Mouse (Mus musculus): ENCODE measurements around the gene Zbp1. TPM values are rescaled to one million over a fixed set of nuclear protein-coding genes. Genes with fewer than 3 reads are reported as not detected.

Gene Zbp1
- polyA plus RNA-seq, 2 experiments, result 0.33 to 0.69 TPM

GRCm38 (mm10) chr2:173159354-173160311 is 59.1 kb downstream of the Zbp1 start:
- Histone ChIP-seq H3K27me3 (ENCODE audit: control insufficient read depth, insufficient read depth, low read length) (no peaks in the 10 kb centered on the region), H3K9ac (ENCODE audit: low read depth, low read length, severe bottlenecking) (no peak overlapping the region), H3K4me3 (replicated peaks; ENCODE audit: low read length) (no peak overlapping the region), H3K4me2 (replicated peaks; ENCODE audit: low read depth, low read length, severe bottlenecking) (no peak overlapping the region; the same call in 1 of the 2 replicates), H3K4me1 (ENCODE audit: control insufficient read depth, insufficient read depth, low read length) (peaks cover 11% of the 10 kb centered on the region), H3K9me3 (ENCODE audit: control insufficient read depth, low read length) (no peaks in the 10 kb centered on the region), H3K27ac (replicated peaks; ENCODE audit: low read depth, low read length) (peak overlapping the region; percentile 72), H3K36me3 (ENCODE audit: control insufficient read depth, insufficient read depth, low read length) (no peaks in the 10 kb centered on the region)
- DNase-seq (ENCODE audit: low spot score) (peak; percentile 90), ATAC-seq (ENCODE audit: low FRiP score, low read depth) (peak; percentile 90)
- TF ChIP-seq POLR2A (IDR thresholded peaks at IDR 0.05; ENCODE audit: borderline replicate concordance, extremely low read depth, insufficient read depth, insufficient read length), result no peak
- WGBS, result 22% methylated on average over 24 of the region's 24 CpGs

DNA sequence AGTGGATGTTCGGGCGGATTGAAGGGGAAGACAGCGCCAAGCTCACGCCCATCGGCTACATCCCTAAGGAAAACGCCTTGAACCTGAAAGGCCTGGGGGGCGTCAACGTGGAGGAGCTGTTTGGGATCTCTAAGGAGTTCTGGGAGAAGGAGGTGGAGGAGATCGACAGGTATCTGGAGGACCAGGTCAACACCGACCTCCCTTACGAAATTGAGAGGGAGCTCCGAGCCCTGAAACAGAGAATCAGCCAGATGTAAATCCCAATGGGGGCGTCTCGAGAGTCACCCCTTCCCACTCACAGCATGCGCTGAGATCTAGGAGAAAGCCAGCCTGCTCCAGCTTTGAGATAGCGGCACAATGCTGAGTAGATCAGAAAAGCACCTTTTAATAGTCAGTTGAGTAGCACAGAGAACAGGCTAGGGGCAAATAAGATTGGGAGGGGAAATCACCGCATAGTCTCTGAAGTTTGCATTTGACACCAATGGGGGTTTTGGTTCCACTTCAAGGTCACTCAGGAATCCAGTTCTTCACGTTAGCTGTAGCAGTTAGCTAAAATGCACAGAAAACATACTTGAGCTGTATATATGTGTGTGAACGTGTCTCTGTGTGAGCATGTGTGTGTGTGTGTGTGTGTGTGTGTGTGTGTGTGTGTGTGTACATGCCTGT is 60.2 kb downstream of the Zbp1 start:
- H3K27me3 ChIP-seq (ENCODE audit: control insufficient read depth, insufficient read depth, low read length), result no peaks in the 10 kb centered on the region
- DNase-seq (ENCODE audit: low spot score) (no peak), ATAC-seq (ENCODE audit: low FRiP score, low read depth) (no peak)
- H3K4me1 ChIP-seq (ENCODE audit: control insufficient read depth, insufficient read depth, low read length), result peaks cover 11% of the 10 kb centered on the region
- no peak overlapping the region; the same call in 1 of the 2 replicates for H3K27ac ChIP-seq (replicated peaks; ENCODE audit: low read depth, low read length)
- H3K9ac ChIP-seq (ENCODE audit: low read depth, low read length, severe bottlenecking), result no peak overlapping the region
- H3K4me3 ChIP-seq (replicated peaks; ENCODE audit: low read length), result no peak overlapping the region
- H3K4me2 ChIP-seq (replicated peaks; ENCODE audit: low read depth, low read length, severe bottlenecking), result no peak overlapping the region
- H3K9me3 ChIP-seq (ENCODE audit: control insufficient read depth, low read length), result no peaks in the 10 kb centered on the region
- no peak for TF ChIP-seq POLR2A (IDR thresholded peaks at IDR 0.05; ENCODE audit: borderline replicate concordance, extremely low read depth, insufficient read depth, insufficient read length)
- 82% methylated on average over 19 of the region's 19 CpGs for WGBS
- no peaks in the 10 kb centered on the region for H3K36me3 ChIP-seq (ENCODE audit: control insufficient read depth, insufficient read depth, low read length)

DNA sequence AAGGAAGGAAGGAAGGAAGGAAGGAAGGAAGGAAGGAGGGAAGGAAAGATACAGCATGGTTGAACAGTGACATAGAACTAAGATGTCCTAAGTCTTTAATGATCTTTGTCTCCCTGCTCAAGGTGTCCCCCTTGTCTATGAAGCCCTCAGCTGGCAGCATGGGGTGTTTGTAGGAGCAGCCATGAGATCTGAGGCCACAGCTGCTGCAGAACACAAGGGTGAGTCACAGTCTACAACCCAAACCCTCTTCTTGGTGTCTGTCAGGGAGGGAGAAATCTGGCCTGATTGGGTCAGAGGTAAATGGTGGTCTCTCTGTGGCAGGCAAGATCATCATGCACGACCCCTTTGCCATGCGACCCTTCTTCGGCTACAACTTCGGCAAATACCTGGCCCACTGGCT is 60.9 kb downstream of the Zbp1 start:
- Histone ChIP-seq H3K27ac (replicated peaks; ENCODE audit: low read depth, low read length) (no peak overlapping the region), H3K27me3 (ENCODE audit: control insufficient read depth, insufficient read depth, low read length) (no peaks in the 10 kb centered on the region), H3K4me2 (replicated peaks; ENCODE audit: low read depth, low read length, severe bottlenecking) (no peak overlapping the region), H3K4me3 (replicated peaks; ENCODE audit: low read length) (no peak overlapping the region), H3K9ac (ENCODE audit: low read depth, low read length, severe bottlenecking) (no peak overlapping the region), H3K4me1 (ENCODE audit: control insufficient read depth, insufficient read depth, low read length) (peaks cover 11% of the 10 kb centered on the region), H3K9me3 (ENCODE audit: control insufficient read depth, low read length) (no peaks in the 10 kb centered on the region), H3K36me3 (ENCODE audit: control insufficient read depth, insufficient read depth, low read length) (no peaks in the 10 kb centered on the region)
- 93% methylated on average over 4 of the region's 4 CpGs for WGBS
- no peak for TF ChIP-seq POLR2A (IDR thresholded peaks at IDR 0.05; ENCODE audit: borderline replicate concordance, extremely low read depth, insufficient read depth, insufficient read length)
- ATAC-seq (ENCODE audit: low FRiP score, low read depth) (no peak), DNase-seq (ENCODE audit: low spot score) (no peak)

- no peak overlapping the region for H3K27ac ChIP-seq (replicated peaks; ENCODE audit: low read depth, low read length)
- ATAC-seq (ENCODE audit: low FRiP score, low read depth) (no peak), DNase-seq (ENCODE audit: low spot score) (no peak)
- H3K36me3 ChIP-seq (ENCODE audit: control insufficient read depth, insufficient read depth, low read length), result no peaks in the 10 kb centered on the region
- TF ChIP-seq POLR2A (IDR thresholded peaks at IDR 0.05; ENCODE audit: borderline replicate concordance, extremely low read depth, insufficient read depth, insufficient read length), result no peak
- WGBS, result 62% methylated on average over 4 of the region's 4 CpGs
- H3K9ac ChIP-seq (ENCODE audit: low read depth, low read length, severe bottlenecking), result no peak overlapping the region
- H3K9me3 ChIP-seq (ENCODE audit: control insufficient read depth, low read length), result no peaks in the 10 kb centered on the region
- peaks cover 11% of the 10 kb centered on the region for H3K4me1 ChIP-seq (ENCODE audit: control insufficient read depth, insufficient read depth, low read length)
- no peak overlapping the region for H3K4me3 ChIP-seq (replicated peaks; ENCODE audit: low read length)
- no peaks in the 10 kb centered on the region for H3K27me3 ChIP-seq (ENCODE audit: control insufficient read depth, insufficient read depth, low read length)
- no peak overlapping the region for H3K4me2 ChIP-seq (replicated peaks; ENCODE audit: low read depth, low read length, severe bottlenecking)
Observed at GRCm38 (mm10) chr2:173157376-173157775, 61.3 kb downstream of the Zbp1 start.

GRCm38 (mm10) chr2:173156923-173157322 is 61.8 kb downstream of the Zbp1 start:
- Histone ChIP-seq H3K27ac (replicated peaks; ENCODE audit: low read depth, low read length) (no peak overlapping the region), H3K9me3 (ENCODE audit: control insufficient read depth, low read length) (no peaks in the 10 kb centered on the region), H3K9ac (ENCODE audit: low read depth, low read length, severe bottlenecking) (no peak overlapping the region), H3K4me3 (replicated peaks; ENCODE audit: low read length) (no peak overlapping the region), H3K27me3 (ENCODE audit: control insufficient read depth, insufficient read depth, low read length) (no peaks in the 10 kb centered on the region), H3K4me2 (replicated peaks; ENCODE audit: low read depth, low read length, severe bottlenecking) (no peak overlapping the region), H3K36me3 (ENCODE audit: control insufficient read depth, insufficient read depth, low read length) (no peaks in the 10 kb centered on the region), H3K4me1 (ENCODE audit: control insufficient read depth, insufficient read depth, low read length) (peaks cover 10% of the 10 kb centered on the region)
- ATAC-seq (ENCODE audit: low FRiP score, low read depth), result no peak
- no peak for TF ChIP-seq POLR2A (IDR thresholded peaks at IDR 0.05; ENCODE audit: borderline replicate concordance, extremely low read depth, insufficient read depth, insufficient read length)
- 86% methylated on average over 13 of the region's 13 CpGs for WGBS
- DNase-seq (ENCODE audit: low spot score), result no peak

Other genes starting within 250 kb of the Zbp1 start
- 3.2 TPM in 2 replicates for gene Spo11, start 241.2 kb downstream of the Zbp1 start, polyA plus RNA-seq (2012; rRNA removed)
- gene Spo11, start 241.2 kb downstream of the Zbp1 start, polyA plus RNA-seq (2014; fragmentation: Nextera tagmentation; extraction: Ambion mirVana), result 2.2 and 2.5 TPM in 2 replicates
- 123 and 129 TPM in 2 replicates for gene Rae1, start 218.8 kb downstream of the Zbp1 start, polyA plus RNA-seq (2012; rRNA removed)
- gene Rae1, start 218.8 kb downstream of the Zbp1 start, polyA plus RNA-seq (2014; fragmentation: Nextera tagmentation; extraction: Ambion mirVana), result 130 TPM in 2 replicates
- 63.5 and 99.1 TPM in 2 replicates for gene Rbm38, start 198.4 kb downstream of the Zbp1 start, polyA plus RNA-seq (2012; rRNA removed)
- 31.0 and 32.3 TPM in 2 replicates for gene Rbm38, start 198.4 kb downstream of the Zbp1 start, polyA plus RNA-seq (2014; fragmentation: Nextera tagmentation; extraction: Ambion mirVana)
- gene Ctcfl, start 99.4 kb downstream of the Zbp1 start, polyA plus RNA-seq (2012; rRNA removed), result 0.04 TPM in 1 of 2 replicates, not detected in the other
- not detected in 2 replicates for gene Ctcfl, start 99.4 kb downstream of the Zbp1 start, polyA plus RNA-seq (2014; fragmentation: Nextera tagmentation; extraction: Ambion mirVana)
- 0.03 and 0.04 TPM in 2 replicates for gene Pck1, start 65.9 kb downstream of the Zbp1 start, polyA plus RNA-seq (2012; rRNA removed)
- gene Pck1, start 65.9 kb downstream of the Zbp1 start, polyA plus RNA-seq (2014; fragmentation: Nextera tagmentation; extraction: Ambion mirVana), result not detected in 2 replicates
- gene Pmepa1, start 57.6 kb upstream of the Zbp1 start, polyA plus RNA-seq (2012; rRNA removed), result 41.0 and 62.3 TPM in 2 replicates
- gene Pmepa1, start 57.6 kb upstream of the Zbp1 start, polyA plus RNA-seq (2014; fragmentation: Nextera tagmentation; extraction: Ambion mirVana), result 10.2 and 11.6 TPM in 2 replicates